Mouse (Mus musculus): ENCODE measurements at regions not wholly inside any gene's neighbourhood (a gene's known extent, or its start where the extent isn't known, plus 50 kb on each side); places are given as distances from the start of the nearest gene placed in this dataset.

GRCm38 (mm10) chr4:5294030-5294429 is 500.9 kb upstream of the Impad1 start:
- no peaks in the 10 kb centered on the region for H3K4me1 ChIP-seq (ENCODE audit: insufficient read depth, low read length)
- WGBS = 79% methylated on average over 1 of the region's 1 CpGs
- H3K27ac ChIP-seq (ENCODE audit: low read depth, low read length) = no peak overlapping the region
- no peak overlapping the region for H3K4me2 ChIP-seq (ENCODE audit: low read depth, low read length, poor library complexity, severe bottlenecking)
- TF ChIP-seq CTCF (IDR thresholded peaks at IDR 0.05) = no peak
- no peak overlapping the region for H3K4me3 ChIP-seq (ENCODE audit: low read depth, low read length)
- ATAC-seq (ENCODE audit: low FRiP score) (no peak), DNase-seq (ENCODE audit: low spot score) (no peak)
- no peaks in the 10 kb centered on the region for H3K36me3 ChIP-seq (ENCODE audit: insufficient read depth, low read length)
- H3K27me3 ChIP-seq (ENCODE audit: insufficient read depth, low read length) = no peaks in the 10 kb centered on the region
- H3K9me3 ChIP-seq (ENCODE audit: low read length) = no peaks in the 10 kb centered on the region
- no peak overlapping the region for H3K9ac ChIP-seq (replicated peaks; ENCODE audit: low read length, poor library complexity, severe bottlenecking)

GRCm38 (mm10) chr4:5276113-5276512 is 483.0 kb upstream of the Impad1 start:
- WGBS = 27% methylated on average over 1 of the region's 1 CpGs
- DNase-seq (ENCODE audit: low spot score) = no peak

More at GRCm38 (mm10) chr4:5276113-5276512, 483.0 kb upstream of the Impad1 start:
- no peaks in the 10 kb centered on the region for H3K27me3 ChIP-seq (ENCODE audit: insufficient read depth, low read length)
- no peaks in the 10 kb centered on the region for H3K36me3 ChIP-seq (ENCODE audit: insufficient read depth, low read length)
- H3K9ac ChIP-seq (replicated peaks; ENCODE audit: low read length, poor library complexity, severe bottlenecking) = no peak overlapping the region
- H3K4me2 ChIP-seq (ENCODE audit: low read depth, low read length, poor library complexity, severe bottlenecking) = no peak overlapping the region
- TF ChIP-seq CTCF (IDR thresholded peaks at IDR 0.05) = no peak
- no peaks in the 10 kb centered on the region for H3K9me3 ChIP-seq (ENCODE audit: low read length)
- no peak overlapping the region for H3K4me3 ChIP-seq (ENCODE audit: low read depth, low read length)
- H3K4me1 ChIP-seq (ENCODE audit: insufficient read depth, low read length) = no peaks in the 10 kb centered on the region
- no peak overlapping the region for H3K27ac ChIP-seq (ENCODE audit: low read depth, low read length)
- ATAC-seq (ENCODE audit: low FRiP score) = no peak
